Mouse (Mus musculus) left cerebral cortex, adult 11 months (tissue): ENCODE results near the gene Tmem190.
A peak's percentile ranks its signal among the peaks of the same experiment; 100 is the strongest.

ENCODE experiments used
- DNase-seq: peaks from one replicate; pipeline ENCODE4 v3.0.0; 2022; ENCODE audit warnings: low spot score

Gene Tmem190

DNA sequence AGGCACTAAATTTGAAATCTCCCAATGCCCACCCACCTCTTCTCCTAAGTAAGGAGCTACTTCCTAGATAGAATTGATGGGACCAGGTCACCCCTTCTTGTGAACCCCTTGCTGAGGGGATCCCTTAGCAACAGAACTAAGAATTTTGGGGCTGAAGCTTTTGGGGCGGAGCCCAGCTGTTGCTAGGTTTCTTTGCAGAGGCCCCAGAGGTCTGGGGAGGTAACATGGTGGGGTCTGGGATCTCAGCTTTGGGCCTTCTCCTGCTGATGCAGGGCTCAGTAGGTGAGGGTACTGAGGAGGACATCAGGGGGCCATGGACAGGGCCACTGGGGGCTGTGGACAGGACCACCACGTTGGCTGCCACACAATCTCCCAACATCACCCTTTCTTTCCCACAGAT, at the start of gene Tmem190, which contains the start of gene Il11:
Tmem190 (plus strand) TSS at position 179 of the 400 bp plus-strand sequence.
Il11 (minus strand) TSS at position 101 of the 400 bp plus-strand sequence.
- DNase-seq, result no peak

DNA sequence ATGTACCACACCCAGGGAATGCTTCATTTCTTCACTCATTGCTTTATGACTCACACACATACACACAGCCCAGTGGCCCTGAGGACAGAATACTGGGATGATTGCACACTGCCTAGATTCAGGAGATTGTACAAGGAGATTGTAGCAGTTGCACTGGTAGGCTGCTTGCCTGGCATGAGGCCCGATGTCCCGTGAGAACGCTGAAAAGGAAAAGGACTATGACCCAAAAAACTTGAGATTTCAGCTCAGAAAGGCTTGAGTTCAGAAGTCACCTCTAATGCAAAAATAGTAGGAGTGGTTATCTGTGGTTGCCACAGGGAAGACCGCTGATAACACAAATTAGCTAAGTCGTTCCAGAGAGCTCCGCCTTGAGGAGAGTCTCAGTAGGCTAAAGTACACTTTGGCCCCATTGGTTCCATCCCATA, 49.8 kb upstream of the Tmem190 start:
- DNase-seq, result no peak

DNA sequence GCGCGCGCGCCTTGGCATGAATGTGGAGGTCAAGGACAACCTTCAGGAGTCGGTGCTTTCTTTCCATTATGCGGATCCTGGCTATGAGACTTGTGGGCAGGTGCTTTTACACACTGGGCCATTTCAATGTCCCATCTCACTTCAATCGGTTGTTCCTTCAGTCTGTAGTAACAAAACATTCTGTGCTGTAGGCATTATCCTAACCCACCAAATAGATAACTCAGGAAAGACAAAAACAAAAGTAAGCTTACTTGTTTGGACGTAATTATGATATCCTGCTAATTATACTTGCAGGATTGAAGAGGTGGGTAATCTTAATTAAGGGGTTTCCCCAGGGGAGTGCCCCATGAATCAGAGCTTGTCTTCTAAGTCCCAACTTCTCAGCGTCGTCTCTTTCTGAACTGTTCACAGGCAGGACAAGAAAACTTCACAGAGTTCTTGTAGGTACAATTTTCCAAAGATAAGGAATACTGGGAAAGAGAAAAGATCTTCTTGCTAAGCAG, 43.6 kb upstream of the Tmem190 start:
- no peak for DNase-seq

DNA sequence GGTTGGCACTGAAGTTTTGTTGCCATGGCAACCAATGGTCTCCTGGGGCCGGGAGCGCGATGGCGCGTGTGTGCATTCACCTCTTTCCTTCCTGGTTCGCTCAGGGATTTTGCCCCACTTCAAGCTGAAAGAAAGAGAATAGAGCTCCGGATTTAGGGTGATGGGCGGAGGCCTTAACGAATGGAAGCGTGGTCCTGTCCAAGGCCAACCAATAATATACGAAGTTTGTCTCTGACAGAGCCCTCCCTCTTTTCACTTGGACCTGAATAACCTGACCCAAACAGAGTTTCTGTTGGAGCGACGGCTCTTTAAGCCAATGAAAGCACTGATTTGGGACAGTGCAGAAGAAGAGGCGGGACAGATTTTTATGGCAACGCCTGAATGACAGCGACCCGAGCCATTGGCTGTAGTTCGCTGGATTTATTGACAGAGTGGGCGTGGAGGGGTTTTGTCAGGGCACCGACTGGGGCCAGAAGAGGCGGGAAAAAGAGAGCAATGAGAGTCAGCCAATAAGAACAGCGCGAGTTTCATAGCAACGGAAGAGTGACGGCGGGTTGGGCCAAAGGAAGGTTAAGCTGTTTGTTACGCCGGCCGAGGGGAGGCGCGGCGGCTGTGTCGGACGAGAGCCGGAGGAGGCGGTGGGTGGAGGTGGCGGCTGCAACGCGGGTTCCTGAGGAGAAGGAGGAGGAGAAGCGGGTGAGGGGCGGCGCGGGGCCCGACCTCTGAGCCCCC, 43.0 kb upstream of the Tmem190 start, which contains the start of gene Kmt5c:
Kmt5c (plus strand) TSS at position 572 of the 732 bp plus-strand sequence.
- peak; percentile 99 for DNase-seq

DNA sequence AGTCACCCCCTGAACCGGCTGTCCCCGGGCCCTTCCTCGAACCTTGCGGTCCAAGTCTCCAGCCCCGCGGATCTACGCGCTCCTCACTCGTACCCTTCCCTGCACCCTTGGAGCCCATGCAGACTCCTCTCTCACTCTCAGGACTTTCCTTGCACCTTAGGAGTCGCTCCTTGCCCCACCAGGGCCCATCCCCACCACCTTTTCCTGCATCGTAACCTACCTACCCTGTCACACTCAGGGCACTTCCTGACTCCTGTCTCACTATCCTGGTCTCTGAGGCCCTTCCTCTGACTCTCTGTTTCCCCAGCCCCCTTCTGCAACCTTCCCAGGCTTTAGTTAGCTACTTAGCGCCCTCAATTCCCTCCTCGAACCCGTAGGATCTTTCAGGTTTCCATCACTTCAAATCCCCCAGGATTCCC, 42.4 kb upstream of the Tmem190 start:
- DNase-seq, result no peak

DNA sequence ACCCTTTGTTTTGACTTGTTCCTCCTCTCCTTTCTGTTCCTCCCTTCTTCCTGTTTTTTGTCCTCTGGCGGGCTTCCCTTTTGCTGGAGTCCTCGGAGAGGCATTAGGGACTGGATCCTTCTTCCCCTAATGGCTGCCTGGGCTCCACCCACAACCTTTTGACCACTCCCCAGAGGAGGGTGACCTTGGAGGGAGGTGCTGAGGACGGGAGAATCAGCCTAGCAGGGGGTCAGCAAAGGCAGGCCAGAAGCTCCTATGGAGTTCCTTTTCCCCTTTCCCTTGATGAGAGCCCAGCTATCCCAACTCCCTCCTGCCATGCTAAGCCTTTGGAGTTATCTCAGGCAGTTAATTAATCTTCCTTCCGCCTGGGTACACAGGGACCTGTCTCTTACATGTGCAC, 41.6 kb upstream of the Tmem190 start:
- DNase-seq, result no peak

DNA sequence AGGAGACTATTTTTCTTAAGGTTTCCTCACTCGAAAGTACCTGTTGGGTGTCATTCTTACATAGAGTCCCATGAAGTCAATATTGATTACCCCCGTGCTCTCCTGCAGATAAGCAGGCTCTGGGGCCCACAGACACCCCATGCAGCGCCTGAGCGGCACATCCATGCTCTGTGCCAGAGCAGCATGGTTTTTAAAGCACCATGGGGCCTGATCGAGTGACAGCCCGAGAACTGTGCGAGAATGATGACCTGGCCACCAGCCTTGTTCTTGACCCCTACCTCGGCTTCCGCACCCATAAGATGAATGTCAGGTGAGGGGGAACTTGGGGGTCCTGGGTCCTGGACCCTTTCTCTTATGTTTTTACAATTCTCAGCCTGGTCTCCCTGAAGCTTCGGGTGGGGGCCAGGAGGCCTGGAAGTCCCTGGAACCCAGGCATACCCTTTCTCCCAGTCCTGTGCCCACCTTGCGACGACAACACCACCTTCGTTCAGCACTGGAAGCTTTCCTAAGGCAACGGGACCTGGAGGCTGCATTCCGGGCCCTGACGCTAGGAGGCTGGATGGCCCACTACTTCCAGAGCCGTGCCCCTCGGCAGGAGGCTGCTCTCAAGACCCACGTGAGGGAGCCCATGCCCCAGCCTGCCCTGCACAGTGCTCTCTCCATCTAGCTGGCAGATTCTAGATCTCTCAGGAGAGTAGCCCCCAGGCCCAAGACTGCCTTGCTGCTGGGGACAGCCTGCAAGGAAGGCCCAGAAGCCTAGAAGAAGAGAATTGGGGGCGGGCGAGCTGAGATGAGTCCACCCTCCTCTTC, 40.9 kb upstream of the Tmem190 start:
- no peak for DNase-seq

DNA sequence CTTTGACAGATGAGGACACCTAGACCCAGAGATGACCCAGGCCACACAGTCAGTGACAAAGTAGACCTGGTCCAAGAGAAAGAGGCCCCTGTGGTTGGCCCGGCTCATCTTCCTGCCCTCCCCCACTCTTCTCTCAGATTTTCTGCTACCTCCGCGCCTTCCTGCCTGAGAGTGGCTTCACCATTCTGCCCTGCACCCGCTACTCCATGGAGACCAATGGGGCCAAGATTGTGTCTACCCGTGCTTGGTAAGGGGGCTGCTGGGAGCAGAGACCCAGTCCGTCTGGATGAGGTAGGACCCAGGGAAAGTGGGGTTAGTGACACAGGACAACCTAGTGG, 40.3 kb upstream of the Tmem190 start:
- no peak for DNase-seq

DNA sequence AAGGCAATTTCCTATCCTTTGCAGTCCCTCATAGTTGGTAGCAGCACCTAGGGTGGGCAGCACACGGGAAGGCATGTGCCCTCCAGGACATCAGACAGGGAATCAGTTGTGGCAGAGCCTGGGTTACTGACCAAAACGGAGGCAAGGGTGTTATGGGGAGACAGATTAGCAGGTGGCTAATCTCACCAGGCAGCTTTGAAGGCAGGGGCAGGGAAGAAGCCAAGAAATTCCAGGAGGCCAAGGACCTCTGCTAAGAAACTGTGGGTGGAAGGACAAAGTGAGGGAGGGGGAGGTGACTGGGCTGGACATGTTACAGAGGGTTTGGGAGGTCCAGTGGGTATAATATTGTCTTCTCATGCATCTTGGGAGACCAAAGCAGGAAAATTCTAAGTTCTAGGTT, 39.4 kb upstream of the Tmem190 start:
- DNase-seq, result no peak

DNA sequence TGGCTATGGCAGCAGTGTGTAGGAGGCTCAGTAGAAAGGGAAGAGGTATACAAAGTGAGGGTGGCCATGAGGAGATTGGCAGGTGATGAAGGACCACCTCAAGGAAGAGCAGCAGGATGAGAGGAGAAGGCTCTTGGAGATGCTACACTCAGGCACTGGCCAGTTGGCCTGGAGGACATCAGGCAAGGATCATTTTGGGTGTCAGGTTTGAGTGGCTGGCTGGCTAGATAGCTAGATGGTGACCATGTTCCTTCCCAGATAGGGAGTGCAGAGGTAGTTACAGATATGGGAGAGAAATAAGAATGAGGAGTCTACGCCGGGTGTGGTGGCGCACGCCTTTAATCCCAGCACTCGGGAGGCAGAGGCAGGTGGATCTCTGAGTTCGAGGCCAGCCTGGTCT, 37.9 kb upstream of the Tmem190 start:
- no peak for DNase-seq

DNA sequence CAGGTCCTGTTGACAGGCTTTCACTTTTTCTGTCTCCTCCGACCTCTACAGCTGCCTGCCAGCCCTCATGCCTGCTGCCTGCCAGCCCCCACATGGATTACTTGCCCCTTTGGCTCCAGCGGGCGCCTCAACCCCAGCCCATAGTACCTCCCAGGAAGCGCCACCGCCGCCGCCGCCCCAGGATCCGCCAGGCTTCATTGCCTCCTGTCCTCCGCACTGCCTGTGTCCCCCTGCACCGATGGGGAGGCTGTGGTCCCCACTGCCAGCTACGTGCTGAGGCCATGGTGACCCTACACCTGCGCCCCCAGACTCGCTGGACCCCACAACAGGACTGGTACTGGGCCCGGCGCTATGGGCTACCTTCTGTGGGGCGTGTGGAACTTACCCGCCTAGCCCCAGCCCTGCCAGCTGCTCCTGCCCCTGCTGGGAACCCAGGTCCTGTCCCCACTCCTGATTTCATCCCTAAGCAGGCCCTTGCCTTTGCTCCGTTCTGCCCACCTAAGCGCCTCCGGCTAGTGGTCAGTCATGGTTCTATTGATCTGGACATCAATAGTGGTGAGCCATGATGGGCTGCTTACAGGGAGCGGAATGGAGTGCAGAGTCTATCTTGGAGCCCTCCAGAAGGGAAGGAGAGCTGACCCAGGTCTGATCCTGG, 36.3 kb upstream of the Tmem190 start:
- no peak for DNase-seq

DNA sequence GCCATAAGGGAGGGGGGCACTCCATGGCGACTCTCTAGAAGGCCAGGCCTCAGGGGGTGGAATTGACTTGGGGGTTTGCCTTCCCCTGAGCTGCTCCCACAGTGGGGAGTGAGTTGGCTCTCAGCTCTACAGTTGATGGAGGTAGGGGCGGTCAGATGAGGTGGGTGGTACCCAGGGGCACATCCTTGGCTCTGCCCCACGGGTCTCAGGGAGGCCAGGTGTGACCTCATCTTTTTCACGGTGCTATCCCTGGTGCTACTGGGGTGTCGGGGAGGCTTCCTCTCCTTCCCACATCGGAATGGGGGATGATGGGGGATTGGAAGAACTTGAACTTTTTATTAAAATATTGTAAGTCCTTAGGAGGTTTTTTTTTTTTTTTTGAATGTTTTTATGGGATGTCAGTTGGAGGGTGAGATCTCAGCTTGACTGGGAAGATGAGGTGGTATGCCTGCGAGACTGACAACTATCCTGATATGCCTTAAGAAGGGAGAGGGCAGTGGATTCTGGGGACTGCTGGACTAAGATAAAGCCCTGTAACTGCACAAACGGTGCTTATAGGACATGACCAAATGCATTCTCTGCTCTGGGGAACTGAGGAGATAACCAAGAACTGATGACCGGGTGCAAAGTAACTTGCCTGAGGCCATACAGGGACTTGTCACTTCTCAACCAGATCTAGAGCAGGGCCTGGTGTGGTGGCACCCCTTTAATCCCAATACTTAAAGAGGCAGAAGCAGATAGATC, 35.4 kb upstream of the Tmem190 start:
- DNase-seq, result no peak

DNA sequence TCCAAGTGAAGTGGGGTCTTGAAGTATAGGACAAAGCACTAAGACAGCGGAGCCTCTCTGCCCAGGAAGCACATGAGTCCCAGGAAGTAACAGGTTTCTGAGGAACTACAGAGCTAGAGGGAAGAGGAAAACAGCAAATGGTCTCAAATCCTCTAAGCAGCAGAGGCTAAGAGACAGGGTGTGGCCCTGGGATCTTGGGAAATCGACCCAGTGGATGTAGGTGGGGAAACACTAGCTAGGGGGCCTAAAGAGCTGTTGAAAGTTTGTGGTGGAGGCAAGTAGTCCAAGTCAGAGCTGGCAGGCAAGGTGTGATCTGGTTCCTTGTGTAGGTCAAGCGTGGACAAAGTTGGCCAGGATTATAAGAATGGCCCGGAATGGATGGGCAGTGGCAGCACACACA, 34.4 kb upstream of the Tmem190 start:
- no peak for DNase-seq

DNA sequence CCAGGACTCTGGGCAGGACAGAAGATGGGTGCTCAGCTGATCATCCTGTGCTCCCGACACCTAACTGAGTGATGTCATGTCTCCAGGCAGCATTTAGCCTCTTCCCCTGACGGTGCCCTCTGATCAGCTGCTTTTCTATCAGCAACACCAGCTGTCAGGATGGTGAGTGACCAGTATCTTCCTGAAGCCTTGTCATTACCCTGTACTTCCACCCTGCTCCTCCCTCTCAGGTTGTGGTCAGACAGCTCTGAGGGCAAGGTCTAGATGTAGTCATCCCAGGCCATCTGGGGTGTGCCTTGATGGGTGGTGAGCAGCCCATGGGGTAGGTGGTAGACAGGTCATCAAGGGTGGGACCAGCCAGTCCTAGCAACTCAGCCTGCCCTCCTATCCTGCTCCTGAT, 33.6 kb upstream of the Tmem190 start:
- DNase-seq, result no peak

DNA sequence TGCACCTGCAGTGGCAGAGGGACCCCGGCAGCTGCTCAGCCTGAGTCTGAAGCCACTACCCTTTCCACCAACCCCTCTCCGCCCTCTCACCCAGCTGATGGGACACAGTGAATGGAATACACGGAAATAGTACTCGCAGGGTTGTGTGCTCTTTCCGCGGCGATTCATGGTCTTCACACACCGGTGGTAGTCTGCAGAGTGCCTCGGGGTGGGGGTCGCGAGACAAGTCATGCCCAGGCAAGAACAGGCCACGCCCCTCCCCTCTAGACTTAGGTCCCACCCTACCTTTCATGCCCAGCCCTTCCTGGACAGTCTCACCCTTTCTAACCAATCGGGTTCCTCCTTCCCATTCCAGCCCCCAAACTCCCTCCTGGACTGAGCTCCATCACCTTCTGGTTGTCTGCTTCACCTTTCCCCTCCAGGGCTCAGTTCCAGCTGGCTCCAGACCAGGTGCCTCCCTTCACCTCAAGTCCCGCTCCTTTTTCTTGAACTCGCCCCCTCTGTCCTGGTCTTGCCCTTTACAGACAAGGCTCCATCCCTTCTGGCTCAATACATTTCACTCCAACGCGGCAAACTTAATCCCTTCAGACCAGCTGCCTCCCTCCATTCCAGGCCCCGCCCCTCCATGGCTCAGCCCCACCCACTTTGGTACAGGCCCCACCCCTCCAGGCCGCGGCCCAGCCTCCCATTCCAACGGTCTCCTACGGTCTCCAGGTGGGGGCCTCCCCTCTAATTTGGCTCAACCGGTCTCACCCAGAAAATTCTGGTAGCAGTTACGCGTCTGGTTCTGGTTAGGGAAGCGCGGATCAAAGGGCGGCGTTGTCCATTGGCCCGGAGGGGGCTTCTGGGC, 30.5 kb upstream of the Tmem190 start:
- no peak for DNase-seq

DNA sequence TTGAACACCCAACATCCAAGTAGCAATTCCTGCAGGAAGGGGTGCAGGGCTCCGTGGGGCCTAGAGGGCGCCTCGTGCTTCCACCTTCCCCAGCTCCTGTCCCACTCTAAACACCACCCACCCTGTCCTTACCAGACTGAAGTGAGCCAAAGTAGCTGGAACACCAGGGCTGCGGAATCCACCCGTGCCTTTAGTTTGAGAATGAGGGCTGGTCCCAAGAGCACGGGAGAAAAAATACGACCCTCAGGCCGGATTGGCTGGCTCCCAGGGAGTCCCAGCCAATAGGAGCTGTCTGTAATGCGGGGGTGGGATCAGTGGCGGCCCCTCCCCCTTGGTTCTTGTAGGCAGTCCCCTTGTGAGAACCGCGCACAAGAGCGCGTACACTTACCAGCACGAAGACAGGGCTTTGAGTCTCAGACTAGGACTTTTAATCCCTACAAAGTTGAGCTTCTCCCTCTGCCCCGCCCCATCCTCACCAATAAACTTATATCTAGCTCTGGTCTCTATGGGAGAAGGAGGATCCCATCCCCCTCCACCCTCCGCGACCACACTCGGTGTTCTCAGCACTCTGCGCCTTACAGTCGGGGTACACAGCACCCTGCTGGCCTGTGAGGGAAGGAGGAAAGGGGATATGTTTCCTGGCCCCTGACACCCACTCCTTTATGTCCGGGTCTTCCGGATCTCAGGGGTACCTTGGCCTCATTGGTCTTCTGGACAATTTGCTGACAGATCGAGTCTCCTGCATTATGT, 29.7 kb upstream of the Tmem190 start, which contains the start of gene Cox6b2:
Cox6b2 (minus strand) TSS at position 274 of the 750 bp plus-strand sequence.
- peak; percentile 68 for DNase-seq

DNA sequence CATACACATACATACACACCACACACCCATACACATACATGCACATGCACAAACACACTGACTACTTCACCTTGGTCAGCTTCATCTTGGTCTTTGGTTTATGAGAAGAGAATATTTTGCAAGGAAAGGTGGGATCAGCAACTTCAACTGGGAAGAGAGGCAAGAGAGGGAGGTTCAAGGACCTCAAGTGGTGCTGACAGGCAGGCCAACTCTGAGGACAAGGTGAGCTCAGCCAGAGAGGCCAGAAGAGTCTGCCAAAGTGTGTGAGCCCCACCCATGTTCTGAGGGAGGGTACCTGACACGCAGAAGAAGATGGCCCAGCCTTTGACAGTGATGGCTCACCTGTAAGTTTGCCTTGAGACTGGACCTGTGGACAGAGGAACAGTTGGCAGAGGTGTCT, 23.1 kb upstream of the Tmem190 start:
- DNase-seq, result no peak

DNA sequence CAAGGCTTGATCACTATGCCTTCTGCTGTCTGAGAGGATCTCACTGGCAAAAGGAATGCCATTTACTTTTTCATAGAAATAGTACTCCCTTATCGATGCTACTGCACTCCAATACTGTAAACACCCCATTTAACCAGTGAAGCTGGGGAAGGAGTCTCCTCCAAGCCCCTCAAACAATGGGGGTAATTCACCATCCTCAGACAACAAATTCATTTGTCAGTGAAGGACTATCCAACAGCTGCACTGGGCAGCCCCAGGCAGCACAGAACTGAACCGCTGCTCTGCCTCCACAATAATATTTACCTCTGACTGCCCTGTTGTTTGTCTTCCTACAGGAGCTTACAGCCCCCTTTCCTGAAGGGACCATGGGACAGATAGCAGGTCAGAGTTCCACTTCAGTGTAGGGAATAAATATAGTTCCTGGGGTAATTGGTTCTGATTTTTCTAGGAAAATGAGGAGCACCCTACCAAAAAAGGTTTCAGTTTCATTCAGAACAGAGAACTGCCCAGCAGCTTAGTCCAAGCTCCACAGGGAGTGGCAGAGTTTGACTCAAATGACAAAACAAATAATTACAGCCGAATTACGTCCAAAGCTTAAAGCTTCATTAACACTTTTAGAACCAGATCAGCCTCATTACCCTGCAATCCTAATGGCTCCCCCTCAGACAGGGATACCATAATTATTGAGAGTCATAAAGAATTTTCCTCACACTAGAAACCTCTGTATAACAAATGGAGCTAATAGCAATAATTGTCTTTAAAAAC, 17.6 kb upstream of the Tmem190 start:
- DNase-seq, result no peak

DNA sequence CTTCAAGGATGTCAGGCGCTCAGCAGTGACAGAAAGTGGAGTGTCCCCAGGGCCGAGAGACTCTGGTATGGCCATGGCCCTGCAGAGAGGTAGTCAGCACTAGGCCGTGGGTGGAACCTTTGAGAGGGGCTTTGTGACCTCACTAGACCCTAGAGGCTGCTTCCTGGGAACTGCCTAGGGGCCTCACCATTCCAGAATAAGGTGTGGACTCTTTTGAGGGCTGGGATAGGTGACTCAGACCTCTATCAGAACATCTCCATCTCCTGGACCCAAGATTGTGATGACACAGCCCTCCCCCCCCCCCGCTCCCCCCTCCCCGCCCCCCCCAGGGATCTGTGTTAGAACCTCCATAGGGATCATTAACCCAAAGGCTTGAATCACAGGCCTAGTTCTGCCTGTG, 11.5 kb upstream of the Tmem190 start, which contains the start of gene Fam71e2:
Fam71e2 (minus strand) TSS at position 101 of the 400 bp plus-strand sequence.
- DNase-seq, result no peak
